In genomic region chr6:38551989-38552635, GRCm38 (mm10) we compare ENCODE assay signal across 8 mouse cellular contexts. TPM values are rescaled to one million over a fixed set of nuclear protein-coding genes. Genes with fewer than 3 reads are reported as not detected.
DNase-seq lines count a peak whose midpoint lies in the region; ATAC-seq and TF ChIP-seq lines count a peak whose summit lies in the region.

No protein-coding gene starts in this region.

- TF ChIP-seq POLR2A in lung, adult 2 months (IDR thresholded peaks at IDR 0.05; ENCODE audit: borderline replicate concordance, extremely low read depth, low read depth, low read length), result no peak

- no peaks in the 10 kb centered on the region for H3K4me1 ChIP-seq in forebrain, embryonic 14.5 days (ENCODE audit: control insufficient read depth, insufficient read depth, low read length)
- peaks cover 3% of the 10 kb centered on the region; the same call in 1 of the 2 replicates for H3K4me1 ChIP-seq in lung, adult 2 months (ENCODE audit: control insufficient read depth, insufficient read depth, low read length)

- no peak for TF ChIP-seq CTCF in lung, adult 2 months (IDR thresholded peaks at IDR 0.05; ENCODE audit: insufficient read depth, low read length)

- peak; percentile 98 for DNase-seq in ES-CJ7 (ENCODE audit: low read depth, low spot score)
- DNase-seq in cerebellum, adult 11 months, result peak; percentile 98
- peak; percentile 99 for DNase-seq in forebrain, embryonic 14.5 days (ENCODE audit: low spot score)
- peak; percentile 98 to 99 for DNase-seq in heart, postnatal 14 days
- DNase-seq in layer of hippocampus, adult 18-20 months (ENCODE audit: low spot score in 2 of 2), result peak; percentile 96 to 97
- peak; percentile 99 for DNase-seq in lung, adult 2 months
- peak; percentile 96 to 98 for DNase-seq in thymus, adult 18-20 months

- peak overlapping the region; percentile 67 for H3K4me3 ChIP-seq in forebrain, embryonic 14.5 days (ENCODE audit: low read depth, low read length)
- H3K4me3 ChIP-seq in lung, adult 2 months (replicated peaks; ENCODE audit: extremely low read depth, low read depth, low read length), result peak overlapping the region; percentile 83

- H3K9ac ChIP-seq in forebrain, embryonic 14.5 days (ENCODE audit: low read length), result peak overlapping the region; percentile 90

- no peaks in the 10 kb centered on the region for H3K9me3 ChIP-seq in forebrain, embryonic 14.5 days (replicated peaks; ENCODE audit: control insufficient read depth, low read length)

- peak; percentile 95 for ATAC-seq in forebrain, embryonic 14.5 days
- ATAC-seq in neutrophil, adult 5-6 weeks (ENCODE audit: extremely low read depth, insufficient number of reproducible peaks, low FRiP score, poor library complexity, severe bottlenecking), result peak; percentile 80

- no peaks in the 10 kb centered on the region for H3K36me3 ChIP-seq in forebrain, embryonic 14.5 days (ENCODE audit: control insufficient read depth, insufficient read depth, low read length)

- H3K27me3 ChIP-seq in forebrain, embryonic 14.5 days (replicated peaks; ENCODE audit: control insufficient read depth, insufficient read depth, low read length), result no peaks in the 10 kb centered on the region

- intact Hi-C loops in heart, postnatal 14 days (cut with DNase I), result no loop called here

- H3K27ac ChIP-seq in forebrain, embryonic 14.5 days (ENCODE audit: low read depth, low read length), result peak overlapping the region; percentile 99

- under 1% methylated on average over 31 of the region's 32 CpGs for WGBS in forebrain, embryonic 14.5 days
- WGBS in lung, adult 2 months, result under 1% methylated on average over 32 of the region's 32 CpGs

- peak overlapping the region; percentile 57 for H3K4me2 ChIP-seq in forebrain, embryonic 14.5 days (ENCODE audit: low read length)

RNA-seq across cellular contexts. Expression of gene Luc7l2, which starts 1.0 kb away (rescaled TPM):
- 22.8 and 32.5 TPM in 2 replicates for polyA plus RNA-seq in forebrain, embryonic 14.5 days (2014; fragmentation: Nextera tagmentation; extraction: Ambion mirVana)
- total RNA-seq in heart, postnatal 14 days (2021), result 100 to 1,000 TPM; 113 to 119 TPM
- total RNA-seq in layer of hippocampus, adult 18-20 months (2021), result 100 to 1,000 TPM; 153 to 160 TPM
- 33.6 and 39.0 TPM in 2 replicates for polyA plus RNA-seq in lung, adult 2 months (2012; rRNA removed)
- 403 and 418 TPM in 2 replicates for total RNA-seq in neutrophil, adult 5-6 weeks (2017)

RNA-seq across cellular contexts. Expression of gene Fmc1, which starts 18.8 kb away (rescaled TPM):
- 152 and 179 TPM in 2 replicates for polyA plus RNA-seq in forebrain, embryonic 14.5 days (2014; fragmentation: Nextera tagmentation; extraction: Ambion mirVana)
- total RNA-seq in heart, postnatal 14 days (2021), result 100 to 1,000 TPM; 221 to 227 TPM
- 10 to 100 TPM; 52.9 to 55.7 TPM for total RNA-seq in layer of hippocampus, adult 18-20 months (2021)
- polyA plus RNA-seq in lung, adult 2 months (2012; rRNA removed), result 147 and 171 TPM in 2 replicates
- 7.9 and 8.5 TPM in 2 replicates for total RNA-seq in neutrophil, adult 5-6 weeks (2017)

Comparison
In these comparisons a context has a peak if more than half of its experiments do, and no peak if none do; other contexts are left out.
1. Peak in every context shown above with its lines: DNase-seq, ATAC-seq, H3K4me3 ChIP-seq and H3K27ac ChIP-seq.